ENCODE assay signal across 19 mouse cellular contexts in the genomic region with DNA sequence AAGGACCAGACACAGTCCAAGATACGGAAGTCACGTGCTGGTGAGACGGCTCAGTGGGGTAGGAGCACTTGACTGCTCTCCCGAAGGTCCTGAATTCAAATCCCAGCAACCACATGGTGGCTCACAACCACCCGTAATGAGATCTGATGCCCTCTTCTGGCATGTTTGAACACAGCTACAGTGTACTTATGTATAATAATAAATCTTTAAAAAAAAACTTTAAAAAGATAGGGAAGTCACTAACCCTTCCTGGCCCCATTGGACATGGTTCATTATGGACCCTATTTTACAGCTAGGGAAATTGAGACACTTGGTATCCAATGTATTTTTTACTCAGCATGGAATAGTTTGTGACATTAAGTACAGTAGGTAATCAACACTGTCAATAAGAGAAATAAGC. TPM values are rescaled to one million over a fixed set of nuclear protein-coding genes. Genes with fewer than 3 reads are reported as not detected.
A peak's percentile ranks its signal among the peaks of the same experiment; 100 is the strongest.
DNase-seq lines count a peak whose midpoint lies in the region; ATAC-seq and TF ChIP-seq lines count a peak whose summit lies in the region.
"Had no signal": no experiment of that assay in that cellular context is flagged by ENCODE, and none has a peak within 500 bp of the region (broad histone marks: within the 10 kb centered on the region; RNA-seq: fewer than 3 reads in every experiment).

No protein-coding gene starts in this region.

- H3K4me3 ChIP-seq in lung, postnatal 0 days (ENCODE audit: low read depth, low read length) = no peak overlapping the region
- no peak overlapping the region for H3K4me3 ChIP-seq in lung, adult 2 months (replicated peaks; ENCODE audit: extremely low read depth, low read depth, low read length)
- no peak overlapping the region for H3K4me3 ChIP-seq in stomach, postnatal 0 days (ENCODE audit: low read depth, low read length)
- H3K4me3 ChIP-seq: embryonic facial prominence, embryonic 12.5 days; forebrain, embryonic 13.5 days; forebrain, embryonic 15.5 days had no signal

- H3K4me1 ChIP-seq in lung, postnatal 0 days (ENCODE audit: insufficient read depth, low read depth, low read length) = peaks cover 27% of the 10 kb centered on the region; the same call in 1 of the 2 replicates
- peaks cover 10% of the 10 kb centered on the region for H3K4me1 ChIP-seq in lung, adult 2 months (ENCODE audit: control insufficient read depth, insufficient read depth, low read length)
- peaks cover 11% of the 10 kb centered on the region for H3K4me1 ChIP-seq in stomach, postnatal 0 days (replicated peaks; ENCODE audit: control insufficient read depth, insufficient read depth)

- no peak overlapping the region for H3K27ac ChIP-seq in lung, postnatal 0 days (ENCODE audit: low read length)
- H3K27ac ChIP-seq in stomach, postnatal 0 days (replicated peaks) = no peak overlapping the region
- H3K27ac ChIP-seq: embryonic facial prominence, embryonic 12.5 days; forebrain, embryonic 13.5 days; forebrain, embryonic 15.5 days had no signal

- no peaks in the 10 kb centered on the region for H3K9me3 ChIP-seq in lung, postnatal 0 days (ENCODE audit: low read length)
- no peaks in the 10 kb centered on the region for H3K9me3 ChIP-seq in stomach, postnatal 0 days (ENCODE audit: control insufficient read depth, low read length)
- H3K9me3 ChIP-seq: embryonic facial prominence, embryonic 10.5 days; embryonic facial prominence, embryonic 12.5 days; forebrain, embryonic 13.5 days; forebrain, embryonic 15.5 days had no signal

- H3K9ac ChIP-seq in lung, postnatal 0 days (replicated peaks; ENCODE audit: low read depth) = no peak overlapping the region
- no peak overlapping the region for H3K9ac ChIP-seq in stomach, postnatal 0 days (ENCODE audit: low read length)
- H3K9ac ChIP-seq: embryonic facial prominence, embryonic 12.5 days; forebrain, embryonic 13.5 days; forebrain, embryonic 15.5 days; forebrain, postnatal 0 days had no signal

- DNase-seq in cerebellum, adult 9-10 months = peak; percentile 58
- DNase-seq in lung, postnatal 0 days (ENCODE audit: low spot score) = no peak
- no peak for DNase-seq in lung, adult 2 months
- peak; percentile 36 for DNase-seq in A20 (ENCODE audit: low read depth, low spot score)
- DNase-seq in stomach, postnatal 0 days (ENCODE audit: low spot score) = no peak
- DNase-seq: adrenal gland, adult 8-10 months; adrenal gland, postnatal 14 days; adrenal gland, postnatal 36 days; cerebellum, postnatal 10 days; cerebellum, postnatal 25 days; forebrain, postnatal 0 days had no signal

- H3K27me3 ChIP-seq in lung, postnatal 0 days (replicated peaks; ENCODE audit: insufficient read depth, low read length) = no peaks in the 10 kb centered on the region
- no peaks in the 10 kb centered on the region for H3K27me3 ChIP-seq in stomach, postnatal 0 days (ENCODE audit: control insufficient read depth, insufficient read depth, low read length)
- H3K27me3 ChIP-seq: embryonic facial prominence, embryonic 12.5 days; forebrain, embryonic 13.5 days; forebrain, embryonic 15.5 days; Patski had no signal

- no peak for TF ChIP-seq EP300 in lung, postnatal 0 days (IDR thresholded peaks at IDR 0.05)
- no peak for TF ChIP-seq EP300 in stomach, postnatal 0 days (optimal IDR thresholded peaks at IDR 0.05)

- H3K36me3 ChIP-seq in lung, postnatal 0 days (ENCODE audit: insufficient read depth, low read length) = no peaks in the 10 kb centered on the region; the same call in 1 of the 2 replicates
- H3K36me3 ChIP-seq in stomach, postnatal 0 days (ENCODE audit: control insufficient read depth, insufficient read depth, low read length) = peaks cover 4% of the 10 kb centered on the region

- TF ChIP-seq POLR2A in lung, adult 2 months (IDR thresholded peaks at IDR 0.05; ENCODE audit: borderline replicate concordance, extremely low read depth, low read depth, low read length) = no peak

- no peak overlapping the region for H3K4me2 ChIP-seq in lung, postnatal 0 days (replicated peaks; ENCODE audit: low read depth, low read length)
- no peak overlapping the region for H3K4me2 ChIP-seq in stomach, postnatal 0 days (replicated peaks; ENCODE audit: low read depth)
- H3K4me2 ChIP-seq: forebrain, embryonic 15.5 days had no signal

- TF ChIP-seq CTCF in lung, postnatal 0 days (IDR thresholded peaks at IDR 0.05) = 0 out of 2 replicates have a peak, but pooled peaks have one; percentile 1
- TF ChIP-seq CTCF in lung, adult 2 months (IDR thresholded peaks at IDR 0.05; ENCODE audit: insufficient read depth, low read length) = no peak
- TF ChIP-seq CTCF in stomach, postnatal 0 days (IDR thresholded peaks at IDR 0.05; ENCODE audit: low read depth) = 0 out of 2 replicates have a peak, but pooled peaks have one; percentile 8

- 87% methylated on average over 5 of the region's 5 CpGs for WGBS in lung, postnatal 0 days
- WGBS in lung, adult 2 months = 82% methylated on average over 5 of the region's 5 CpGs
- WGBS in stomach, postnatal 0 days = 92% methylated on average over 5 of the region's 5 CpGs

- ATAC-seq in cerebellum, adult (ENCODE audit: insufficient number of reproducible peaks, low FRiP score, low TSS enrichment) = no peak
- no peak for ATAC-seq in lung, postnatal 0 days
- ATAC-seq in stomach, postnatal 0 days (ENCODE audit: low FRiP score, low TSS enrichment) = no peak
- ATAC-seq in megakaryocyte-erythroid progenitor cell, adult 5-6 weeks (replicated peaks; ENCODE audit: low FRiP score, low TSS enrichment, poor library complexity, severe bottlenecking) = no peak
- ATAC-seq: activated CD4-positive, CD25-positive, alpha-beta regulatory T cell, adult 4 months; forebrain, embryonic 13.5 days; forebrain, embryonic 15.5 days; forebrain, postnatal 0 days; Patski had no signal

RNA-seq across cellular contexts. Expression of gene Hdgfl2, which starts 1.9 kb away (rescaled TPM):
- 58.4 and 61.7 TPM in 2 replicates for polyA plus RNA-seq in lung, postnatal 0 days (2015; fragmentation: Nextera tagmentation; extraction: Ambion mirVana)
- 44.8 and 47.2 TPM in 2 replicates for polyA plus RNA-seq in lung, adult 2 months (2012; rRNA removed)
- polyA plus RNA-seq in stomach, postnatal 0 days (2015; fragmentation: Nextera tagmentation; extraction: Ambion mirVana) = 37.8 and 38.4 TPM in 2 replicates
- 84.1 and 100 TPM in 2 replicates for total RNA-seq in megakaryocyte-erythroid progenitor cell, adult 5-6 weeks (2014; fragmentation: Nextera tagmentation)
- total RNA-seq in megakaryocyte-erythroid progenitor cell, adult 5-6 weeks (2017) = 70.9 and 103 TPM in 2 replicates

RNA-seq across cellular contexts. Expression of gene Ubxn6, which starts 2.7 kb away (rescaled TPM):
- polyA plus RNA-seq in lung, postnatal 0 days (2015; fragmentation: Nextera tagmentation; extraction: Ambion mirVana) = 59.7 and 60.4 TPM in 2 replicates
- polyA plus RNA-seq in lung, adult 2 months (2012; rRNA removed) = 59.3 and 69.3 TPM in 2 replicates
- 43.0 and 45.1 TPM in 2 replicates for polyA plus RNA-seq in stomach, postnatal 0 days (2015; fragmentation: Nextera tagmentation; extraction: Ambion mirVana)
- total RNA-seq in megakaryocyte-erythroid progenitor cell, adult 5-6 weeks (2014; fragmentation: Nextera tagmentation) = 16.3 and 21.1 TPM in 2 replicates
- total RNA-seq in megakaryocyte-erythroid progenitor cell, adult 5-6 weeks (2017) = 13.2 and 29.1 TPM in 2 replicates

RNA-seq across cellular contexts. Expression of gene Plin4, which starts 32.1 kb away (rescaled TPM):
- 0.05 and 0.08 TPM in 2 replicates for polyA plus RNA-seq in lung, postnatal 0 days (2015; fragmentation: Nextera tagmentation; extraction: Ambion mirVana)
- 25.2 and 38.9 TPM in 2 replicates for polyA plus RNA-seq in lung, adult 2 months (2012; rRNA removed)
- polyA plus RNA-seq in stomach, postnatal 0 days (2015; fragmentation: Nextera tagmentation; extraction: Ambion mirVana) = 0.95 and 1.4 TPM in 2 replicates
- total RNA-seq in megakaryocyte-erythroid progenitor cell, adult 5-6 weeks (2014; fragmentation: Nextera tagmentation) = not detected in 2 replicates
- not detected in 2 replicates for total RNA-seq in megakaryocyte-erythroid progenitor cell, adult 5-6 weeks (2017)

RNA-seq across cellular contexts. Expression of gene Chaf1a, which starts 37.3 kb away (rescaled TPM):
- polyA plus RNA-seq in lung, postnatal 0 days (2015; fragmentation: Nextera tagmentation; extraction: Ambion mirVana) = 3.0 and 3.2 TPM in 2 replicates
- polyA plus RNA-seq in lung, adult 2 months (2012; rRNA removed) = 1.6 and 2.3 TPM in 2 replicates
- 4.5 and 5.0 TPM in 2 replicates for polyA plus RNA-seq in stomach, postnatal 0 days (2015; fragmentation: Nextera tagmentation; extraction: Ambion mirVana)
- 46.9 and 47.7 TPM in 2 replicates for total RNA-seq in megakaryocyte-erythroid progenitor cell, adult 5-6 weeks (2014; fragmentation: Nextera tagmentation)
- total RNA-seq in megakaryocyte-erythroid progenitor cell, adult 5-6 weeks (2017) = 34.5 and 37.5 TPM in 2 replicates

RNA-seq across cellular contexts. Expression of gene Plin5, which starts 39.9 kb away (rescaled TPM):
- 3.2 and 4.3 TPM in 2 replicates for polyA plus RNA-seq in lung, postnatal 0 days (2015; fragmentation: Nextera tagmentation; extraction: Ambion mirVana)
- polyA plus RNA-seq in lung, adult 2 months (2012; rRNA removed) = 5.5 and 8.6 TPM in 2 replicates
- polyA plus RNA-seq in stomach, postnatal 0 days (2015; fragmentation: Nextera tagmentation; extraction: Ambion mirVana) = 0.48 and 0.65 TPM in 2 replicates
- total RNA-seq in megakaryocyte-erythroid progenitor cell, adult 5-6 weeks (2014; fragmentation: Nextera tagmentation) = not detected in 2 replicates
- 0.23 TPM in 1 of 2 replicates, not detected in the other for total RNA-seq in megakaryocyte-erythroid progenitor cell, adult 5-6 weeks (2017)
- polyA plus RNA-seq: activated CD4-positive, CD25-positive, alpha-beta regulatory T cell, adult 4 months had no signal

Comparison
In these comparisons a context has a peak if more than half of its experiments do, and no peak if none do; other contexts are left out.
1. RNA of gene Plin4, which starts 32.1 kb away (polyA plus RNA-seq): 25.2 to 38.9 TPM in lung, adult 2 months; 0.95 to 1.4 TPM in stomach, postnatal 0 days and 0.05 to 0.08 TPM in lung, postnatal 0 days; every median in the first group is over 10 times any median in the second.
2. DNase-seq: peak in cerebellum, adult 9-10 months (single experiment) and A20 (single experiment); none in lung, postnatal 0 days (single experiment), lung, adult 2 months (single experiment) and stomach, postnatal 0 days (single experiment).